ENCODE assay signal across 11 mouse cellular contexts in the genomic region with DNA sequence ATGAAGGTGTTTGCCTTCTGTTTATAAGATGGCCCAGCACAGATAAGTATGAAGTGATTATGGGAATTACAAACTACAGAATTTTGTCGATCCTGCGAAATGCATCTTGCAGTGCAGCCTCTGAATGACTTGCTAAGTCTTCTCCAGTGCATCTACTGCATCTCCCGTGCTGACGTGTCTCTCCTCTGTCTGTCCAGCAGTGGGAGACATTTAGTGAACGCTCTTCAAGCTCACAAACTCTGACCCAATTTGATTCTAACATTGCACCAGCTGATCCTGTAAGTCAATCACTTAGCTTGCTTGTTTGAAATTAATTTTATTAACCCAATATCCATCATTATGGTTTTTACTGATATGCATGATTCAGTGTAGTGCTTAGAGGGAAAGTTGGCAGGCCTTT. TPM values are rescaled to one million over a fixed set of nuclear protein-coding genes. Genes with fewer than 3 reads are reported as not detected.
DNase-seq lines count a peak whose midpoint lies in the region; ATAC-seq and TF ChIP-seq lines count a peak whose summit lies in the region.
"Had no signal": no experiment of that assay in that cellular context is flagged by ENCODE, and none has a peak within 500 bp of the region (broad histone marks: within the 10 kb centered on the region; RNA-seq: fewer than 3 reads in every experiment).

No protein-coding gene starts in this region.

- DNase-seq in adrenal gland, postnatal 10 days = peak; percentile 13
- no peak for DNase-seq in adrenal gland, postnatal 25 days
- peak; percentile 32 for DNase-seq in kidney, adult 2 months
- no peak for DNase-seq in kidney, postnatal 25 days
- DNase-seq in thymus, postnatal 25 days = peak; percentile 8
- DNase-seq in thymus, postnatal 36 days = no peak
- no peak for DNase-seq in forebrain, embryonic 11.5 days (ENCODE audit: low spot score)
- no peak for DNase-seq in gastrocnemius, postnatal 10 days
- DNase-seq: right cerebral cortex, postnatal 25 days had no signal

- TF ChIP-seq CTCF in kidney, adult 2 months (conservative IDR thresholded peaks at IDR 0.05; ENCODE audit: insufficient read depth, insufficient read length, low read depth, low read length) = peak; percentile 56; the same call in 1 of the 2 replicates

- H3K27ac ChIP-seq in kidney, adult 2 months (ENCODE audit: insufficient read depth, low read depth, low read length) = no peak overlapping the region
- H3K27ac ChIP-seq in forebrain, embryonic 11.5 days (ENCODE audit: low read depth, low read length) = no peak overlapping the region
- H3K27ac ChIP-seq: heart, embryonic 13.5 days; limb, embryonic 15.5 days had no signal

- no peaks in the 10 kb centered on the region for H3K27me3 ChIP-seq in kidney, adult 2 months (replicated peaks; ENCODE audit: control insufficient read depth, insufficient read depth, low read length)
- H3K27me3 ChIP-seq in forebrain, embryonic 11.5 days (ENCODE audit: control insufficient read depth, insufficient read depth, low read length) = no peaks in the 10 kb centered on the region
- H3K27me3 ChIP-seq: heart, embryonic 13.5 days; limb, embryonic 15.5 days had no signal

- no peaks in the 10 kb centered on the region for H3K9me3 ChIP-seq in forebrain, embryonic 11.5 days (ENCODE audit: control insufficient read depth, low read length)
- H3K9me3 ChIP-seq: heart, embryonic 13.5 days; limb, embryonic 15.5 days had no signal

- no peaks in the 10 kb centered on the region for H3K36me3 ChIP-seq in kidney, adult 2 months (ENCODE audit: control insufficient read depth, insufficient read depth, low read length)
- no peaks in the 10 kb centered on the region for H3K36me3 ChIP-seq in forebrain, embryonic 11.5 days (ENCODE audit: control insufficient read depth, insufficient read depth, low read length)

- no peak overlapping the region for H3K4me3 ChIP-seq in kidney, adult 2 months (ENCODE audit: insufficient read depth, low read depth, low read length)
- H3K4me3 ChIP-seq in forebrain, embryonic 11.5 days (ENCODE audit: low read depth, low read length) = no peak overlapping the region
- H3K4me3 ChIP-seq: heart, embryonic 13.5 days; limb, embryonic 15.5 days had no signal

- no peak overlapping the region for H3K9ac ChIP-seq in forebrain, embryonic 11.5 days (ENCODE audit: low read length)
- H3K9ac ChIP-seq: heart, embryonic 13.5 days; limb, embryonic 15.5 days had no signal

- 51% methylated on average over 5 of the region's 5 CpGs for WGBS in kidney, adult 2 months
- 82% methylated on average over 5 of the region's 5 CpGs for WGBS in forebrain, embryonic 11.5 days

- no peak for ATAC-seq in forebrain, embryonic 11.5 days (replicated peaks; ENCODE audit: low FRiP score)

- H3K4me2 ChIP-seq in forebrain, embryonic 11.5 days (ENCODE audit: low read depth, low read length, severe bottlenecking) = no peak overlapping the region
- H3K4me2 ChIP-seq: heart, embryonic 13.5 days; limb, embryonic 15.5 days had no signal

- H3K4me1 ChIP-seq in kidney, adult 2 months (ENCODE audit: control insufficient read depth, insufficient read depth, low read length) = no peaks in the 10 kb centered on the region
- H3K4me1 ChIP-seq in forebrain, embryonic 11.5 days (replicated peaks; ENCODE audit: control insufficient read depth, insufficient read depth, low read length) = no peaks in the 10 kb centered on the region
- H3K4me1 ChIP-seq: heart, embryonic 13.5 days; limb, embryonic 15.5 days had no signal

- no peak for TF ChIP-seq POLR2A in kidney, adult 2 months (IDR thresholded peaks at IDR 0.05; ENCODE audit: low read depth, low read length)

RNA-seq across cellular contexts. Expression of gene Reps1, which starts 51.8 kb away (rescaled TPM):
- total RNA-seq in adrenal gland, postnatal 10 days (2021) = 10 to 100 TPM; 32.3 to 39.3 TPM
- total RNA-seq in adrenal gland, postnatal 25 days (2021) = 38.5 and 41.3 TPM in 2 replicates
- 31.8 and 39.3 TPM in 2 replicates for polyA plus RNA-seq in kidney, adult 2 months (2012; rRNA removed)
- polyA plus RNA-seq in forebrain, embryonic 11.5 days (2014; fragmentation: Nextera tagmentation; extraction: Ambion mirVana) = 33.2 and 38.6 TPM in 2 replicates
- 10 to 100 TPM; 37.6 to 46.3 TPM for total RNA-seq in gastrocnemius, postnatal 10 days (2021)

Comparison
In these comparisons a context has a peak if more than half of its experiments do, and no peak if none do; other contexts are left out.
1. DNase-seq: peak in adrenal gland, postnatal 10 days (single experiment), kidney, adult 2 months (single experiment) and thymus, postnatal 25 days (single experiment); none in adrenal gland, postnatal 25 days (single experiment), kidney, postnatal 25 days (0 of 2), thymus, postnatal 36 days (0 of 2), forebrain, embryonic 11.5 days (single experiment) and gastrocnemius, postnatal 10 days (single experiment).